Mouse (Mus musculus) small intestine, adult 2 months (tissue): Measurements from ENCODE around the gene Hivep1.

Experiments used
- CTCF ChIP-seq: fragments of 200-500 bp; IDR thresholded peaks from 2 replicates; pipeline ENCODE4 v1.5.1; 2012; ENCODE audit warnings: low read depth, mild to moderate bottlenecking, control low read depth, inconsistent platforms, low read length, moderate library complexity, mixed read lengths; ENCODE audit not compliant: insufficient replicate concordance, insufficient read length; ENCODE audit errors: extremely low read depth
- POLR2A ChIP-seq: fragments of 200-500 bp; IDR thresholded peaks from 2 replicates; pipeline ENCODE4 v1.6.1; 2012; ENCODE audit warnings: low read depth, mild to moderate bottlenecking, control low read depth, inconsistent platforms, low read length, moderate library complexity

DNA sequence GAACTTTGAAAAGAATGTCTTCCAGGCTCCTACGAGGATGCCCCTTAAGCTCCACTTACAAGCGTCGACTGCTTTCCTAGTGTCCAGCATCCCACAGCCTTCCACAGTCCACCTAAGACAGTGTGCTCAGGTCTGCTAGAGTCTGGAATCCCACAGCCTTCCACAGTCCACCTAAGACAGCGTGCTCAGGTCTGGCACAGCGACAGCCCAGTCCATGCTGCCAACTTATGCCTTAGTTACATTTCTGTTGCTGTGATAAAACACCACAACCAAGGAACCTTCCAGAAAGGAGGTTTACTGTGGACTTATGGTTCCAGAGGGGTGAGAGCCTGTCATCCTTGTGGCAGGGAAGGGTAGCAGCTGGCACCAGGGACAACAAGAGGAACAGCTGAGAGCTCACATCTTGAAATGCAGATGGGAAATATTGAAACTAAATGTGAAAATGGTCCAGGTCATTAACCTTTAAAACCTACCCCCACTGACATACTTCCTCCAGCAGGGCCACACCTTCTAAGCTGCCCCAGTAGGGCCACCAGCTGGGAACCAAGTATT, 25.0 kb downstream of the Hivep1 start:
- TF ChIP-seq CTCF (no peak), POLR2A (no peak)
